Mouse (Mus musculus) liver, adult 2 months (tissue): ENCODE results near the gene Acmsd.

Source experiments
- CTCF ChIP-seq: fragments of 200-500 bp; IDR thresholded peaks from 2 replicates; pipeline ENCODE4 v1.5.1; 2011; ENCODE audit warnings: low read depth, low read length, control low read depth
- POLR2A ChIP-seq: fragments of 200-500 bp; IDR thresholded peaks from 2 replicates; pipeline ENCODE4 v1.6.1; 2011; ENCODE audit warnings: low read length, control low read depth; ENCODE audit not compliant: insufficient read depth; ENCODE audit errors: extremely low read depth

DNA sequence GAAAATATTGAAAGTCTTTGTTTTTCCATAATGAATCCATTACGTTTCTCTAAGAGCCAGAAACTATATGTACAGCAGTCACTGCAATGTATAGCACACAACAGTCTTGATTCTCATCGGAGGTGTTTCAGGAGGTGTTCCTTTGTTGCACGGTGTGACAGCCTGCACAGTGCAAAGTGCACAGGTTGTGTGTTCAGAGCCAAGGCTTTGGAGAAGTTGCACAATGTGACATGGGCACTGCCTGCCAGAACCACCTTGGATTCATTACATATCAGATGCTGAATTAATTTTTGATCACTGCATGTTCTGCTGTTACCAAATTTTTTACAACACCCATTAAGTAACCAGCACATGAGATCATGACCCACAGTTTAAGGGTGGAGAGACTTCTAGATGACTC, 3.2 kb downstream of the Acmsd start:
- TF ChIP-seq POLR2A: no peak
- no peak for TF ChIP-seq CTCF
